Mouse (Mus musculus) myocyte (in vitro differentiated cells): ENCODE results near the gene Yif1b. TPM values are rescaled to one million over a fixed set of nuclear protein-coding genes. Genes with fewer than 3 reads are reported as not detected.

Experiments
- H3K27me3 ChIP-seq: one replicate; pipeline ENCODE4 v1.6.1; 2011; ENCODE audit not compliant: control insufficient read depth, insufficient read depth, insufficient read length
- H3K36me3 ChIP-seq: one replicate; pipeline ENCODE4 v1.6.1; 2011; ENCODE audit not compliant: control insufficient read depth, insufficient read depth
- H3K4me2 ChIP-seq: one replicate; pipeline ENCODE4 v1.6.1; 2011; ENCODE audit warnings: low read depth, control low read depth
- H3K4me3 ChIP-seq: one replicate; pipeline ENCODE4 v1.5.1; 2011; ENCODE audit warnings: mild to moderate bottlenecking, control low read depth, moderate library complexity
- H3K79me2 ChIP-seq: one replicate; pipeline ENCODE4 v1.6.1; 2011; ENCODE audit not compliant: control insufficient read depth, insufficient read depth
- H3ac ChIP-seq: one replicate; pipeline ENCODE4 v1.6.1; 2011; ENCODE audit not compliant: control insufficient read depth, insufficient read length
- CEBPB ChIP-seq: IDR thresholded peaks from 2 replicates; pipeline ENCODE4 v1.6.1; 2011; ENCODE audit warnings: mild to moderate bottlenecking, moderate library complexity; ENCODE audit not compliant: poor library complexity, insufficient read depth, severe bottlenecking
- E2F4 ChIP-seq: IDR thresholded peaks from one replicate; pipeline ENCODE4 v1.6.1; 2011; ENCODE audit warnings: mild to moderate bottlenecking, control low read depth, moderate library complexity; ENCODE audit not compliant: insufficient read depth
- MAX ChIP-seq: IDR thresholded peaks from one replicate; pipeline ENCODE4 v1.6.1; 2011; ENCODE audit warnings: low read depth, mild to moderate bottlenecking, control low read depth
- MYOD1 ChIP-seq, 3 experiments: IDR thresholded peaks; one replicate each; pipeline ENCODE4 v1.6.1; 2011; ENCODE audit warnings: control low read depth in 2 of 3, low read depth in 2 of 3, mild to moderate bottlenecking in 2 of 3, moderate library complexity in 1 of 3; ENCODE audit not compliant: insufficient read length in 2 of 3, control insufficient read depth in 1 of 3
- MYOG ChIP-seq, 3 experiments: IDR thresholded peaks; one replicate each; pipeline ENCODE4 v1.6.1; 2011; ENCODE audit warnings: control low read depth in 2 of 3, low read depth in 2 of 3, mild to moderate bottlenecking in 2 of 3; ENCODE audit not compliant: insufficient read length in 2 of 3, control insufficient read depth in 1 of 3, insufficient read depth in 1 of 3
- POLR2A ChIP-seq: IDR thresholded peaks from one replicate; pipeline ENCODE4 v1.6.1; 2011; ENCODE audit warnings: low read depth, mild to moderate bottlenecking, control low read depth, moderate library complexity; ENCODE audit not compliant: insufficient read length
- POLR2AphosphoS2 ChIP-seq: IDR thresholded peaks from one replicate; pipeline ENCODE4 v1.6.1; 2011; ENCODE audit warnings: low read depth, control low read depth; ENCODE audit not compliant: insufficient read length
- REST ChIP-seq: IDR thresholded peaks from one replicate; pipeline ENCODE4 v1.6.1; 2011; ENCODE audit warnings: mild to moderate bottlenecking, control low read depth, moderate library complexity; ENCODE audit not compliant: insufficient read depth, insufficient read length
- SRF ChIP-seq: IDR thresholded peaks from one replicate; pipeline ENCODE4 v1.6.1; 2011; ENCODE audit warnings: low read depth; ENCODE audit not compliant: control insufficient read depth, insufficient read length
- TCF12 ChIP-seq: IDR thresholded peaks from one replicate; pipeline ENCODE4 v1.6.1; 2011; ENCODE audit warnings: mild to moderate bottlenecking, control low read depth; ENCODE audit not compliant: poor library complexity, insufficient read depth, severe bottlenecking
- TCF3 ChIP-seq: IDR thresholded peaks from one replicate; pipeline ENCODE4 v1.6.1; 2011; ENCODE audit warnings: low read depth, control low read depth; ENCODE audit not compliant: insufficient read length
- USF1 ChIP-seq: IDR thresholded peaks from one replicate; pipeline ENCODE4 v1.6.1; 2011; ENCODE audit warnings: low read depth, mild to moderate bottlenecking, control low read depth, moderate library complexity
- polyA plus RNA-seq: library from polyadenylated mRNA; unstranded; fragments of >200 nt; fragmentation: generic; extraction: Trizol; gene quantifications from one replicate; pipeline ENCODE4 v1.2.1, GENCODE M21; 2012; ENCODE audit warnings: missing spikeins

Gene Yif1b
- polyA plus RNA-seq, 1 experiment = 166 TPM

DNA sequence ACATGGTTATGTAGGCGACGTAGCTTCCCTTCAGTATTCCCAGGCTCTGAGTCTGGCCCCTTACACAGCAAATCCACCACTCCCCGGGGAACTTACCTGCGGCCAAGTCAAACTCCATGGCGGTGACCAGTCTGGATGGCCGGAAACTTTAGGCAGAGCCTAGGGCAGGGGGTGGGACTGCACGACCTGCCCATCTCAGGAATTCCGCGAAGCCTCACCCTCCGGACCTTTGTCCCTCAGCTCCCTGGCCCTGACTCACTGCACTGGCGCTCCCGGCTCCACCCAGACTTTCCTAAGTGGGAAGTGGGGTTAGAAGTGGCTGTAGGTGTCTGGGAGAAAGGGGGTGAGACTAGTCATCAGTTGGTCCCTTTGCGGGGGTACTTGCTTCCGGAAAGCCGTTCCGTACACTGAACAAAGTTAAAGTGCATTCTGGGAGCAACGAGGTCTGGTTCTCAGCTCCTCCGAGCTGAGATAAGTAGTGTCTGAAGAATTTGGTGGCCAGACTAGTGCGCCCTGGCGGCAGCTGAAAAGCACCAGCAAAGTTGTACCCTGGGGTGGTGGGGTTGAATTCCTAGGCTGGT lies 10.2 kb downstream of the Yif1b start, which contains the start of gene 2200002D01Rik:
2200002D01Rik (minus strand) TSS at position 206 of the 581 bp plus-strand sequence.
- Histone ChIP-seq H3K36me3 (no peaks in the 10 kb centered on the region), H3ac (peak within 1 kb of the TSS; percentile 22), H3K27me3 (no peaks in the 10 kb centered on the region), H3K4me3 (peak within 1 kb of the TSS; percentile 59), H3K79me2 (no peaks in the 10 kb centered on the region), H3K4me2 (peak within 1 kb of the TSS; percentile 94)
- no peak for TF ChIP-seq MYOG (IDR thresholded peaks at IDR 0.05; ENCODE audit: control insufficient read depth in 1 of 3, insufficient read depth in 1 of 3, insufficient read length in 2 of 3, low read depth in 2 of 3)
- no peak for TF ChIP-seq MAX
- no peak for TF ChIP-seq TCF3
- peak; percentile 20 for TF ChIP-seq POLR2AphosphoS2
- no peak for TF ChIP-seq REST
- TF ChIP-seq POLR2A = peak; percentile 14
- no peak for TF ChIP-seq MYOD1 (IDR thresholded peaks at IDR 0.05; ENCODE audit: control insufficient read depth in 1 of 3, insufficient read length in 2 of 3, low read depth in 2 of 3)
- TF ChIP-seq TCF12 = no peak
- no peak for TF ChIP-seq SRF
- no peak for TF ChIP-seq USF1

DNA sequence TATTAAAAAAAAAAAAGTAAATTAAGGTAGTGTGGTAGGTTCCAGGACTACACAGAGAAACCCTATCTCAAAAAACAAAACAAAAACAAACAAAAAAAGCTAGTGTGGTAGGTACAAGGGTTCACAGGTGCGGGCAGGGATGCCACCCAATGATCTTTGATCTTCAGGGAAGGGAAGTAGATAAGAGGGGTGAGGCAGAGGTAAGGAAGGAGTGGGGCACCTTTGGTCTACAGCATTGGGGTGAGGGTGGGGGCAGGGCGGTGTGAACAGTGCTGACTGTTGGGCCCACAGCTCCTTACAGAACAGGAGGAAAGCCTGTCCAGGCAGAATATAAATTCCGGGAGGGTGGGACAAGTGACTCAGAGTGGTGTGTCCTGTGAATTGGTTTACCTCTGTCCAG lies 13.0 kb downstream of the Yif1b start:
- no peak for TF ChIP-seq POLR2A
- H3K4me3 ChIP-seq = no peak overlapping the region
- no peaks in the 10 kb centered on the region for H3K79me2 ChIP-seq
- H3K36me3 ChIP-seq = no peaks in the 10 kb centered on the region
- no peak overlapping the region for H3K4me2 ChIP-seq
- H3ac ChIP-seq = no peak overlapping the region
- H3K27me3 ChIP-seq = no peaks in the 10 kb centered on the region

DNA sequence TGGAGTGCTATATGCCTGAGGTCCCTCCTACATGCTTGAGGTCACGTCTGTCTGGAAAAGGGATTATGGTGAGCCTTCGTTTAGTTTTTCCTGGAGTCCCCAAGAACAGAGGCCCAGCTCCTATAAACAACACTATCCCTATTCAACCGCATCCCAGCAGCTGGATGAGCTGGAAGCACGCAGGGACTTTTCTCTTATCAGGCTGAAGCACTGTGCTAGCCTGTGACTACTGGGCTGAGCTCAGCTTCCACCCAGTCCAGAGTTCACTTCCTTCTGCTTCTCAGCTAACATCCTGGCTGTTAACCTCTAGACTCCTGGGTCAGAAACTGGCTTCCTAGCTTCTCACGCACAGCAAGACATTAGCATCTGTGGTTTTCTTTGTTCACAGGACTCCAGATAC lies 15.7 kb downstream of the Yif1b start:
- H3K27me3 ChIP-seq = no peaks in the 10 kb centered on the region
- H3K4me3 ChIP-seq = no peak overlapping the region
- no peaks in the 10 kb centered on the region for H3K36me3 ChIP-seq
- no peak overlapping the region for H3K4me2 ChIP-seq
- TF ChIP-seq MAX (no peak), MYOD1 (IDR thresholded peaks at IDR 0.05; ENCODE audit: control insufficient read depth in 1 of 3, insufficient read length in 2 of 3, low read depth in 2 of 3) (no peak), POLR2A (no peak), MYOG (IDR thresholded peaks at IDR 0.05; ENCODE audit: control insufficient read depth in 1 of 3, insufficient read depth in 1 of 3, insufficient read length in 2 of 3, low read depth in 2 of 3) (no peak), TCF3 (no peak), USF1 (no peak), SRF (no peak), TCF12 (no peak), REST (no peak), POLR2AphosphoS2 (no peak), CEBPB (no peak), E2F4 (no peak)
- H3ac ChIP-seq = no peak overlapping the region
- no peaks in the 10 kb centered on the region for H3K79me2 ChIP-seq

DNA sequence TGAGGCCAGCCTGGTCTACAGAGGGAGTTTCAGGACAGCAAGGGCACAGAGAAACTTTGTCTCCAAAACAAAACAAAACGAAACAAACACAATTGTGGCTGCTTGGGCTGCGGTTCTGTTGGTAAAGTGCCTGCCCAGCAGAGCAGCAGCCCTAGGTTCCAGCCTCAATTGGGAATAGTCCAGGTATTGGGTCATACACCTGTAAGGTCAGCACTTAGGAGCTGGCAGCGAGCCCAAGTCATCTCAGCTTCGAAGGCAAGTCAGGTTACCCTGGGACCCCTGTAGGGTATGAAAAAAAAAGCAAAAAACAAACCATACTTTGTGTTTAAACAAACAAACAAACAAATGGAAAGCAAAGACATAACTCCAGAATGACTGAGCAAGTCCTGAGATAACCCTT lies 17.7 kb downstream of the Yif1b start:
- Histone ChIP-seq H3K4me3 (no peak overlapping the region), H3K27me3 (peaks cover 7% of the 10 kb centered on the region), H3K79me2 (no peaks in the 10 kb centered on the region), H3K4me2 (no peak overlapping the region), H3K36me3 (no peaks in the 10 kb centered on the region), H3ac (no peak overlapping the region)
- TF ChIP-seq REST (no peak), MYOD1 (IDR thresholded peaks at IDR 0.05; ENCODE audit: control insufficient read depth in 1 of 3, insufficient read length in 2 of 3, low read depth in 2 of 3) (no peak)

DNA sequence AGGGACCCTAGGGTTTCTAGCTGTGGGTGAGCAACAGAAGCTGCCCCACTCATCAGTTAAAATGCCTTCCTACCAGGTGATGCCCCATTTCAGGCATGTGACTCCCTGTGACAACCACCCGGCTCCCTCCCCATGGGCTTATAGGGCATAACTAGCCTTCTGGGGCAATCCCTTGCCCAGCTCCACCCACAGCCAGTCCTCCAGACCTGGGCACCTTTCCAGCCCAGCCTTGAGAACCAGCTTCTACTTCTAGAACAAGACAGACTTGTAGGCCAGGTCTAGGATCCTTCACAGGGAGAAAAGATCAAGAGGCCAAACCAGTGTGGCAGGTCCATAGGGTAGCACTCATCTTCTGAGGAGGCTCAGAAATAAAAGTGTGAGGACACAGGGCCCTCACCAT lies 19.2 kb downstream of the Yif1b start:
- no peaks in the 10 kb centered on the region for H3K36me3 ChIP-seq
- TF ChIP-seq MAX = no peak
- TF ChIP-seq MYOG (IDR thresholded peaks at IDR 0.05; ENCODE audit: control insufficient read depth in 1 of 3, insufficient read depth in 1 of 3, insufficient read length in 2 of 3, low read depth in 2 of 3) = no peak
- no peak for TF ChIP-seq POLR2A
- no peak for TF ChIP-seq TCF12
- no peak for TF ChIP-seq REST
- no peak for TF ChIP-seq E2F4
- TF ChIP-seq MYOD1 (IDR thresholded peaks at IDR 0.05; ENCODE audit: control insufficient read depth in 1 of 3, insufficient read length in 2 of 3, low read depth in 2 of 3) = no peak
- TF ChIP-seq POLR2AphosphoS2 = no peak
- TF ChIP-seq SRF = no peak
- no peak for TF ChIP-seq TCF3
- no peak for TF ChIP-seq USF1
- no peak for TF ChIP-seq CEBPB
- H3K4me2 ChIP-seq = no peak overlapping the region
- H3K79me2 ChIP-seq = no peaks in the 10 kb centered on the region
- peaks cover 12% of the 10 kb centered on the region for H3K27me3 ChIP-seq
- no peak overlapping the region for H3ac ChIP-seq
- no peak overlapping the region for H3K4me3 ChIP-seq
